Comparison of ENCODE assay signal across 16 mouse cellular contexts in genomic region chr6:124993365-124993764, GRCm38 (mm10). TPM values are rescaled to one million over a fixed set of nuclear protein-coding genes. Genes with fewer than 3 reads are reported as not detected.
DNase-seq lines count a peak whose midpoint lies in the region.
"Had no signal": no experiment of that assay in that cellular context is flagged by ENCODE, and none has a peak within 500 bp of the region (broad histone marks: within the 10 kb centered on the region; RNA-seq: fewer than 3 reads in every experiment).

No protein-coding gene starts in this region.

- 34% methylated on average over 9 of the region's 9 CpGs for WGBS in large intestine, adult 2 months
- 82% methylated on average over 9 of the region's 9 CpGs for WGBS in heart, embryonic 10.5 days

- H3K9me3 ChIP-seq in heart, embryonic 10.5 days: peaks cover 11% of the 10 kb centered on the region

- peaks cover 35% of the 10 kb centered on the region for H3K4me1 ChIP-seq in heart, embryonic 10.5 days

- H3K27ac ChIP-seq in heart, embryonic 10.5 days: no peak overlapping the region
- H3K27ac ChIP-seq: liver, embryonic 12.5 days; midbrain, embryonic 12.5 days had no signal

- peaks cover 65% of the 10 kb centered on the region for H3K27me3 ChIP-seq in heart, embryonic 10.5 days (ENCODE audit: insufficient read depth, poor library complexity, severe bottlenecking)

- H3K4me3 ChIP-seq in heart, embryonic 10.5 days: no peak overlapping the region
- H3K4me3 ChIP-seq: liver, embryonic 12.5 days; midbrain, embryonic 12.5 days had no signal

- intact Hi-C loops in heart, postnatal 10 days (cut with DNase I): no loop called here

- DNase-seq in lung, postnatal 36 days: peak; percentile 21
- no peak for DNase-seq in lung, postnatal 4 days
- DNase-seq in MN1 (ENCODE audit: low spot score): peak; percentile 29
- DNase-seq in adrenal gland, postnatal 10 days: peak; percentile 49
- peak; percentile 87 for DNase-seq in large intestine, adult 2 months (ENCODE audit: low read depth, low spot score)
- DNase-seq in urinary bladder, adult 2 months (ENCODE audit: low spot score): no peak
- no peak for DNase-seq in heart, postnatal 10 days
- no peak for DNase-seq in heart, embryonic 10.5 days (ENCODE audit: low spot score)
- DNase-seq: cerebellum, postnatal 14 days; heart, adult 18-20 months; heart, postnatal 4 days; spleen, adult 18-20 months; thymus, postnatal 25 days had no signal

- 0 out of 2 replicates have a peak, but pooled peaks cover 2% of the 10 kb centered on the region for H3K36me3 ChIP-seq in heart, embryonic 10.5 days
- H3K36me3 ChIP-seq: liver, embryonic 12.5 days; midbrain, embryonic 12.5 days had no signal

RNA-seq across cellular contexts. Expression of gene Pianp, which starts 3.1 kb away (rescaled TPM):
- 1 to 10 TPM; 3.8 to 5.6 TPM for total RNA-seq in adrenal gland, postnatal 10 days (2021)
- 2.3 and 3.3 TPM in 2 replicates for polyA plus RNA-seq in large intestine, adult 2 months (2012; rRNA removed)
- 19.3 and 24.4 TPM in 2 replicates for polyA plus RNA-seq in urinary bladder, adult 2 months (2012; rRNA removed)
- total RNA-seq in heart, postnatal 10 days (2021): 1 to 10 TPM; 1.7 to 2.0 TPM
- 0.14 TPM in 1 of 2 replicates, not detected in the other for polyA plus RNA-seq in heart, embryonic 10.5 days (2016; fragmentation: Nextera tagmentation; extraction: Ambion mirVana)
- polyA plus RNA-seq: activated CD4-positive, CD25-positive, alpha-beta regulatory T cell, adult 4 months; liver, embryonic 12.5 days had no signal

RNA-seq across cellular contexts. Expression of gene Zfp384, which starts 15.6 kb away (rescaled TPM):
- total RNA-seq in adrenal gland, postnatal 10 days (2021): 10 to 100 TPM; 43.3 to 52.6 TPM
- polyA plus RNA-seq in large intestine, adult 2 months (2012; rRNA removed): 39.5 and 59.5 TPM in 2 replicates
- polyA plus RNA-seq in urinary bladder, adult 2 months (2012; rRNA removed): 42.8 and 43.1 TPM in 2 replicates
- total RNA-seq in heart, postnatal 10 days (2021): 10 to 100 TPM; 27.7 to 29.3 TPM
- 7.9 and 14.2 TPM in 2 replicates for polyA plus RNA-seq in heart, embryonic 10.5 days (2016; fragmentation: Nextera tagmentation; extraction: Ambion mirVana)

RNA-seq across cellular contexts. Expression of gene Cops7a, which starts 28.0 kb away (rescaled TPM):
- 100 to 1,000 TPM; 122 to 129 TPM for total RNA-seq in adrenal gland, postnatal 10 days (2021)
- 149 and 151 TPM in 2 replicates for polyA plus RNA-seq in large intestine, adult 2 months (2012; rRNA removed)
- 162 and 183 TPM in 2 replicates for polyA plus RNA-seq in urinary bladder, adult 2 months (2012; rRNA removed)
- total RNA-seq in heart, postnatal 10 days (2021): 100 to 1,000 TPM; 102 to 108 TPM
- polyA plus RNA-seq in heart, embryonic 10.5 days (2016; fragmentation: Nextera tagmentation; extraction: Ambion mirVana): 173 and 178 TPM in 2 replicates

RNA-seq across cellular contexts. Expression of gene Ing4, which starts 46.2 kb away (rescaled TPM):
- total RNA-seq in adrenal gland, postnatal 10 days (2021): 10 to 100 TPM; 72.5 to 83.1 TPM
- 42.5 and 43.1 TPM in 2 replicates for polyA plus RNA-seq in large intestine, adult 2 months (2012; rRNA removed)
- polyA plus RNA-seq in urinary bladder, adult 2 months (2012; rRNA removed): 88.6 and 113 TPM in 2 replicates
- total RNA-seq in heart, postnatal 10 days (2021): 10 to 100 TPM; 41.8 to 47.3 TPM
- polyA plus RNA-seq in heart, embryonic 10.5 days (2016; fragmentation: Nextera tagmentation; extraction: Ambion mirVana): 74.4 and 84.5 TPM in 2 replicates

RNA-seq across cellular contexts. Expression of gene Acrbp, which starts 56.1 kb away (rescaled TPM):
- total RNA-seq in adrenal gland, postnatal 10 days (2021): 1 to 10 TPM; 4.6 to 7.5 TPM
- 12.5 and 14.6 TPM in 2 replicates for polyA plus RNA-seq in large intestine, adult 2 months (2012; rRNA removed)
- 23.5 and 24.7 TPM in 2 replicates for polyA plus RNA-seq in urinary bladder, adult 2 months (2012; rRNA removed)
- 1 to 10 TPM; 2.1 to 2.8 TPM for total RNA-seq in heart, postnatal 10 days (2021)
- polyA plus RNA-seq in heart, embryonic 10.5 days (2016; fragmentation: Nextera tagmentation; extraction: Ambion mirVana): 4.8 and 8.0 TPM in 2 replicates

Comparison
In these comparisons a context has a peak if more than half of its experiments do, and no peak if none do; other contexts are left out.
1. DNase-seq: peak in lung, postnatal 36 days (single experiment), MN1 (single experiment), adrenal gland, postnatal 10 days (single experiment) and large intestine, adult 2 months (single experiment); none in lung, postnatal 4 days (0 of 2), urinary bladder, adult 2 months (single experiment), heart, postnatal 10 days (0 of 2) and heart, embryonic 10.5 days (single experiment).